In the genomic region with DNA sequence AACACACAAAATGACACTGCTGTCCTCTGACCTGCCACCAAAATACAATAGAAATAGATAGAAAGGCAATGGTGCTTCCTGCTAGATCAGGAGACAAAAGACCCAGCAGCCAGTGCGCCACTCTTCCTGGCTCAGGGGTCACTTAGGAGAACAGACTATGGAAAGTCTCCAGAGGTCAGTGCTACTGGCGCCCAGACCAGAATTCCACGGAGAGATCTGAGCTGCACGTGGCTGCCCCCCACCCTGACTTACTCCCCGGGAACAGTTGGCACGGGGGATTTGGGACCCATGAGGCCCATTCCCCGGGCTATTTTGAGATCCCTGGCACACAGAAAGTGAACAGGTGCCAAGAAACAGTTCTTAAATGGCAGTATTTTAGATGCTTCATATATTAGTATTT, we compare ENCODE assay signal across 15 mouse cellular contexts.
DNase-seq lines count a peak whose midpoint lies in the region; ATAC-seq and TF ChIP-seq lines count a peak whose summit lies in the region.
"Had no signal": no experiment of that assay in that cellular context is flagged by ENCODE, and none has a peak within 500 bp of the region (broad histone marks: within the 10 kb centered on the region; RNA-seq: fewer than 3 reads in every experiment).

No protein-coding gene starts in this region.

- peak; percentile 93 for ATAC-seq in heart, postnatal 0 days (ENCODE audit: insufficient read depth, low read depth)
- ATAC-seq in frontal cortex, adult (ENCODE audit: low TSS enrichment): no peak

- no peak overlapping the region for H3K9ac ChIP-seq in heart, postnatal 0 days (replicated peaks; ENCODE audit: low read depth, low read length)
- H3K9ac ChIP-seq: embryonic facial prominence, embryonic 12.5 days; liver, embryonic 14.5 days; midbrain, embryonic 12.5 days; neural tube, embryonic 13.5 days had no signal

- peak; percentile 80 for TF ChIP-seq EP300 in heart, postnatal 0 days (IDR thresholded peaks at IDR 0.05; ENCODE audit: low read depth)

- H3K36me3 ChIP-seq in heart, embryonic 10.5 days: no peaks in the 10 kb centered on the region
- H3K36me3 ChIP-seq in heart, postnatal 0 days (replicated peaks; ENCODE audit: control insufficient read depth, insufficient read depth, low read length): no peaks in the 10 kb centered on the region
- H3K36me3 ChIP-seq: embryonic facial prominence, embryonic 12.5 days; forebrain, embryonic 10.5 days; midbrain, embryonic 12.5 days; neural tube, embryonic 13.5 days had no signal

- H3K27me3 ChIP-seq in heart, embryonic 10.5 days (ENCODE audit: insufficient read depth, poor library complexity, severe bottlenecking): no peaks in the 10 kb centered on the region
- H3K27me3 ChIP-seq in heart, postnatal 0 days (ENCODE audit: control insufficient read depth, insufficient read depth, low read length): no peaks in the 10 kb centered on the region
- H3K27me3 ChIP-seq: embryonic facial prominence, embryonic 12.5 days; midbrain, embryonic 12.5 days; neural tube, embryonic 13.5 days had no signal

- H3K4me3 ChIP-seq in heart, embryonic 10.5 days: no peak overlapping the region
- H3K4me3 ChIP-seq in heart, postnatal 0 days (ENCODE audit: low read depth, low read length): no peak overlapping the region
- H3K4me3 ChIP-seq: embryonic facial prominence, embryonic 12.5 days; forebrain, embryonic 10.5 days; midbrain, embryonic 12.5 days; neural tube, embryonic 13.5 days had no signal

- TF ChIP-seq CTCF in heart, postnatal 0 days (IDR thresholded peaks at IDR 0.05; ENCODE audit: low read depth): no peak

- WGBS in heart, embryonic 10.5 days: 64% methylated on average over 7 of the region's 7 CpGs
- 14% methylated on average over 7 of the region's 7 CpGs for WGBS in heart, postnatal 0 days

- no peak overlapping the region for H3K4me2 ChIP-seq in heart, postnatal 0 days (ENCODE audit: low read depth, low read length)
- H3K4me2 ChIP-seq: embryonic facial prominence, embryonic 12.5 days; midbrain, embryonic 12.5 days; neural tube, embryonic 13.5 days had no signal

- DNase-seq in heart, adult 18-20 months: peak; percentile 80 to 83
- no peak for DNase-seq in heart, embryonic 10.5 days (ENCODE audit: low spot score)
- DNase-seq in gastrocnemius, postnatal 10 days: peak; percentile 21
- peak; percentile 72 for DNase-seq in heart, postnatal 0 days (ENCODE audit: low spot score)
- peak; percentile 27 to 49 for DNase-seq in kidney, postnatal 36 days
- no peak for DNase-seq in thymus, postnatal 36 days
- no peak for DNase-seq in embryo, embryonic 9.5 days (ENCODE audit: extremely low spot score)
- DNase-seq: lung, postnatal 36 days; right cerebral cortex, adult 18-20 months had no signal

- H3K4me1 ChIP-seq in heart, embryonic 10.5 days: peaks cover 10% of the 10 kb centered on the region
- peaks cover 13% of the 10 kb centered on the region for H3K4me1 ChIP-seq in heart, postnatal 0 days (ENCODE audit: control insufficient read depth, insufficient read depth)
- H3K4me1 ChIP-seq: embryonic facial prominence, embryonic 12.5 days; midbrain, embryonic 12.5 days; neural tube, embryonic 13.5 days had no signal

- H3K9me3 ChIP-seq in heart, embryonic 10.5 days: no peaks in the 10 kb centered on the region
- no peaks in the 10 kb centered on the region for H3K9me3 ChIP-seq in heart, postnatal 0 days (replicated peaks; ENCODE audit: control insufficient read depth, low read length)
- H3K9me3 ChIP-seq: embryonic facial prominence, embryonic 12.5 days; forebrain, embryonic 10.5 days; midbrain, embryonic 12.5 days; neural tube, embryonic 13.5 days had no signal

- no peak overlapping the region for H3K27ac ChIP-seq in heart, embryonic 10.5 days
- peak overlapping the region; percentile 77 for H3K27ac ChIP-seq in heart, postnatal 0 days (ENCODE audit: low read depth)
- H3K27ac ChIP-seq: embryonic facial prominence, embryonic 12.5 days; forebrain, embryonic 10.5 days; liver, embryonic 14.5 days; midbrain, embryonic 12.5 days; neural tube, embryonic 13.5 days had no signal

Comparison
In these comparisons a context has a peak if more than half of its experiments do, and no peak if none do; other contexts are left out.
1. DNase-seq: peak in heart, adult 18-20 months (2 of 2), gastrocnemius, postnatal 10 days (single experiment), heart, postnatal 0 days (single experiment) and kidney, postnatal 36 days (2 of 2); none in heart, embryonic 10.5 days (single experiment), thymus, postnatal 36 days (0 of 2) and embryo, embryonic 9.5 days (single experiment).